Mouse (Mus musculus): Measurements from ENCODE around the gene Tctn1. TPM values are rescaled to one million over a fixed set of nuclear protein-coding genes. Genes with fewer than 3 reads are reported as not detected.

The Tctn1 gene
- polyA plus RNA-seq, 1 experiment from 2014 or later = 6.5 TPM

DNA sequence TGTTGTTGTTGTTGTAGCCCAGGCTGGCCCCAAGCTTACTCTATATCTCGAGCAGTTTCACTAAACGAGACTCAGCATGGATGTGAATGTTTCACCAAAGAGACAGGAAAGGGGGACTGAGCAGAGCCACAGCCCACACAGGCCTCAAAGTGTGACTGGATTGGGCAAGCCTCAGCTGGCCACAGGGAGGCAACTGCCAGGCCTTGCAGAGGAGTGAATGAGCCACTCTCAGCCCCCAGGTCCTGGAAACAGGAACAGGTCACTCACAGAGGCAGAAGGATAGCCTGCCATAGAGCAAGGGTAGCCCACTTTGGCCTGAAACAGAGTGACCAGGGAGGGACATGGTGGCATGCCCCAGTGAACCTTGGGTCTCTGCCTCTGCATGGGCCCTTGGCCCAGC is 60.1 kb downstream of the Tctn1 start:
- H3K36me3 ChIP-seq (replicated peaks; ENCODE audit: control insufficient read depth, insufficient read depth) = no peaks in the 10 kb centered on the region
- H3K27ac ChIP-seq = no peak overlapping the region
- ATAC-seq (ENCODE audit: low FRiP score) (no peak), DNase-seq (ENCODE audit: low spot score) (no peak)
- H3K9me3 ChIP-seq (ENCODE audit: control insufficient read depth, low read length) = no peaks in the 10 kb centered on the region
- H3K4me3 ChIP-seq (replicated peaks; ENCODE audit: low read length) = no peak overlapping the region
- H3K9ac ChIP-seq = no peak overlapping the region
- H3K4me2 ChIP-seq (replicated peaks) = no peak overlapping the region
- no peaks in the 10 kb centered on the region for H3K27me3 ChIP-seq (ENCODE audit: control insufficient read depth, insufficient read depth, low read length)
- WGBS = 81% methylated on average over 2 of the region's 2 CpGs
- H3K4me1 ChIP-seq (replicated peaks; ENCODE audit: control insufficient read depth, insufficient read depth, low read length) = no peaks in the 10 kb centered on the region

DNA sequence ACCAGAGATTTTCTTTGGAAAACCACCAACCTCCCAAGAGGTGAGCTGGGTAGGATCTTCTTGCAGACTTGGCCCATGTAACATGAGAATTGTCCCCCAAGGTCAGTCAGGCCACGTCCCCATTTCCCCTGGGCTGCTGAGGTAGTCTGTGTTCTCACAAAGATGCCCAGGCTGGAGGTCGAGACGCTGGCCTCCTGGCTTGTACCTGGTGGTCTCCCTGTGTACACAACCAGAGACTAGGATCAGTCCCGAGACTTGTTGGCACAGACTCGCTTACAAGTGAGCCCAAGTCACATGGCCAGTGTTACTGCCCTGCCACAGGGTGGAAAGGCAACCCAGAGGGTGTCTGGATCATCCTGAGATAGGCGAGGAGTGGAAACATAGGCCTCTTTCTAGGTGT is 62.4 kb downstream of the Tctn1 start:
- WGBS = 90% methylated on average over 6 of the region's 6 CpGs
- Histone ChIP-seq H3K4me2 (replicated peaks) (no peak overlapping the region), H3K36me3 (replicated peaks; ENCODE audit: control insufficient read depth, insufficient read depth) (no peaks in the 10 kb centered on the region), H3K4me3 (replicated peaks; ENCODE audit: low read length) (no peak overlapping the region), H3K27ac (no peak overlapping the region), H3K27me3 (ENCODE audit: control insufficient read depth, insufficient read depth, low read length) (no peaks in the 10 kb centered on the region), H3K4me1 (replicated peaks; ENCODE audit: control insufficient read depth, insufficient read depth, low read length) (no peaks in the 10 kb centered on the region), H3K9ac (no peak overlapping the region), H3K9me3 (ENCODE audit: control insufficient read depth, low read length) (no peaks in the 10 kb centered on the region)
- ATAC-seq (ENCODE audit: low FRiP score) (no peak), DNase-seq (ENCODE audit: low spot score) (no peak)

DNA sequence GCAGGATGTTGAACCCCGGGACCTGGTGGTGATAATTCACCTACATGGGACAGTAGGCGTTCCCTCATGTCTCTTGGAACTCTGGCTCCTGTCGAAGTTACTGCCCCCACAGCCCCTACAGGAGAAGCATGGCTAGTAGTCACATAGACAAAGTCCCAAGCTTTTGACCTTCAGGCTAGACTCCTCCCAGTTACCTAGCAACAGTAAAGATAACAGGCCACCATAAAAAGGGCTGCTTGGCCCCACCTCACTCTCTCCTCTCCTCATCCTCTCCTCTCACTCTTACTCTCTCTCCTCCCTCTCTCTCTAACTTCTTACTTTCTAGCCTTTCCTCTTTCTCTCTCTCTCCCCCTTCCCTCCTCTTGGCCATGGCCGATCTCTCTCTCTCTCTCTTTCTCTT is 63.4 kb downstream of the Tctn1 start:
- ATAC-seq (ENCODE audit: low FRiP score) = no peak
- H3K4me2 ChIP-seq (replicated peaks) = no peak overlapping the region
- H3K9me3 ChIP-seq (ENCODE audit: control insufficient read depth, low read length) = no peaks in the 10 kb centered on the region
- WGBS = 93% methylated on average over 4 of the region's 4 CpGs
- H3K9ac ChIP-seq = no peak overlapping the region
- H3K27ac ChIP-seq = no peak overlapping the region
- H3K4me3 ChIP-seq (replicated peaks; ENCODE audit: low read length) = no peak overlapping the region
- no peaks in the 10 kb centered on the region for H3K27me3 ChIP-seq (ENCODE audit: control insufficient read depth, insufficient read depth, low read length)
- no peak for DNase-seq (ENCODE audit: low spot score)
- H3K4me1 ChIP-seq (replicated peaks; ENCODE audit: control insufficient read depth, insufficient read depth, low read length) = no peaks in the 10 kb centered on the region
- H3K36me3 ChIP-seq (replicated peaks; ENCODE audit: control insufficient read depth, insufficient read depth) = no peaks in the 10 kb centered on the region

DNA sequence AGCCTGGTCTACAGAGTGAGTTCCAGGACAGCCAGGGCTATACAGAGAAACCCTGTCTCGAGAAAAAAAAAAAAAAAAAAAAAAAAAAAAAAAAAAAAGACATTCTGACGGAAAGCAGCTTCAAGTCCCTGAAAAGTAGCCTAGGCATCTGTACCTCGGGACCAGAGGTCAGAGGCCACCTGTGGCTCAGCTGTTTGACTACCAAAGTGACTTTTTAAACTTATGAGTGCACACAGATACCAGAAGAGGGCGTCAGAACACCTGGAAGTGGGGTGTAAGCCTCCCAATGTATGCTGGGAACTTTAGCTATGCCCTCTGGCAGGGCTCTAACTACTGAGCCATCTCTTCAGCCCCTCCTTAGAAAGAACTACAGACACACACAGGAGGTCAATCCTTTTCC is 71.9 kb downstream of the Tctn1 start:
- no peak overlapping the region for H3K9ac ChIP-seq
- no peaks in the 10 kb centered on the region for H3K4me1 ChIP-seq (replicated peaks; ENCODE audit: control insufficient read depth, insufficient read depth, low read length)
- no peaks in the 10 kb centered on the region for H3K36me3 ChIP-seq (replicated peaks; ENCODE audit: control insufficient read depth, insufficient read depth)
- WGBS = 59% methylated on average over 3 of the region's 4 CpGs
- no peak overlapping the region for H3K4me2 ChIP-seq (replicated peaks)
- H3K27ac ChIP-seq = no peak overlapping the region
- no peak for ATAC-seq (ENCODE audit: low FRiP score)
- DNase-seq (ENCODE audit: low spot score) = no peak
- no peaks in the 10 kb centered on the region for H3K9me3 ChIP-seq (ENCODE audit: control insufficient read depth, low read length)
- no peak overlapping the region for H3K4me3 ChIP-seq (replicated peaks; ENCODE audit: low read length)
- H3K27me3 ChIP-seq (ENCODE audit: control insufficient read depth, insufficient read depth, low read length) = no peaks in the 10 kb centered on the region

DNA sequence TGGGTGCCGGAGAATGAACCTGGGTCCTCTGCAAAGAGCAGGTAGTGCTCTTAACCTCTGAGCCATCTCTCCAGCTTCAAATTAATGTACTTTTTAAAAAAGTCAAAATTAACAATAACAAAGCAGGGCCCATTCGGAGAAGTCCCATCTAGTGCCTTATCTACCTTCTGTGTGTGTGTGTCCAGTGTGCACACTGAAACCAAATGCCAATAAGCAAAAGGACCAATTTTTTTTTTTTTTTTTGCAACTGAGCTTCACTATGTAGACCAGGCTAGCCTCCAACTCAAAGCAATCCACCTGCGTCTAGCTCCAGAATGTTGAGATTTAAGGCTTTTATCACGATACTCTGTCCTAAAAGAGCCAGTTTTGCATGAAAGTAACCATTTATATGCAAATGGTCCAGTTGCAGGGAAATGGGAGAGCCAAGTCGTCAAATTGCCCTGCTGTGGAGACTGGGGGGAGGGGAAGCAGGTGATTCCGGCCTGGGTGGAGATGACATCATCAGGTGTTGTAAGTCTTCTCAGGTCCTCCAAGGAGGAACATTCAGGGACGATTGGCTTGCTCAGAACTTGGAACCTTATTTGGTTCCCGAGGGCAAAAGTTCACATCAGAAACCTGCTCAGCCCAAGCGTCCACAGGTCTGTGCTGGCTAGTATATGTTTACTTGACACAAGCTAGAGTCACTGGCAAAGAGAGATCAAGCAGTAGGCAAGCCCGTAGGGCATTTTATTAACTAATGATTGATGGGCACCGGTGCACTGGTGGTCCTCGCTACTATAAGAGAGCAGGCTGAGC is 72.8 kb downstream of the Tctn1 start:
- ATAC-seq (ENCODE audit: low FRiP score) (no peak), DNase-seq (ENCODE audit: low spot score) (no peak)
- Histone ChIP-seq H3K4me2 (replicated peaks) (no peak overlapping the region), H3K27me3 (ENCODE audit: control insufficient read depth, insufficient read depth, low read length) (no peaks in the 10 kb centered on the region), H3K9me3 (ENCODE audit: control insufficient read depth, low read length) (no peaks in the 10 kb centered on the region), H3K4me3 (replicated peaks; ENCODE audit: low read length) (no peak overlapping the region), H3K36me3 (replicated peaks; ENCODE audit: control insufficient read depth, insufficient read depth) (no peaks in the 10 kb centered on the region), H3K4me1 (replicated peaks; ENCODE audit: control insufficient read depth, insufficient read depth, low read length) (no peaks in the 10 kb centered on the region), H3K27ac (no peak overlapping the region), H3K9ac (no peak overlapping the region)
- WGBS = 65% methylated on average over 12 of the region's 12 CpGs

DNA sequence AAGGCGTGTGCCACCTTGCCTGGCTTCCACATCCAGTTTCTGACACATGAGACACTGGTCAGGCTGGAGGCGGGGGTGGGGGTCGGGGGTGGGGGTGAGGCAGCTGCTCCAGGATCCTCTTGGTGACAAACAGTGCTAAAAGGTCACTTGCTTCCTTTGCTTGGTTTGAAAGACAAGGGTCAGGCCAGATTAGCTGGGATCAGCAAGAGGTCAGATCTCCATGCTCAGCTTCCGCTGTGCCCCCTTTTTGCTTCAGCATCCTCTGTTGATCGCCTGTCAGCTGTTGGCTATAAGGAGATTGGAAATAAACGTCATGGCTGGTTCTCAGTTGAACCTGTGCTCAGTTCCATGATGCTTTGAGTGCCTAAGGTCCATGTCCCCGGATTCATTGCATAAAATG is 73.8 kb downstream of the Tctn1 start:
- no peak overlapping the region for H3K4me3 ChIP-seq (replicated peaks; ENCODE audit: low read length)
- H3K4me1 ChIP-seq (replicated peaks; ENCODE audit: control insufficient read depth, insufficient read depth, low read length) = no peaks in the 10 kb centered on the region
- no peak overlapping the region for H3K27ac ChIP-seq
- no peak overlapping the region for H3K4me2 ChIP-seq (replicated peaks)
- WGBS = 45% methylated on average over 7 of the region's 7 CpGs
- no peaks in the 10 kb centered on the region for H3K27me3 ChIP-seq (ENCODE audit: control insufficient read depth, insufficient read depth, low read length)
- no peaks in the 10 kb centered on the region for H3K9me3 ChIP-seq (ENCODE audit: control insufficient read depth, low read length)
- H3K36me3 ChIP-seq (replicated peaks; ENCODE audit: control insufficient read depth, insufficient read depth) = no peaks in the 10 kb centered on the region
- ATAC-seq (ENCODE audit: low FRiP score) (no peak), DNase-seq (ENCODE audit: low spot score) (no peak)
- H3K9ac ChIP-seq = no peak overlapping the region

DNA sequence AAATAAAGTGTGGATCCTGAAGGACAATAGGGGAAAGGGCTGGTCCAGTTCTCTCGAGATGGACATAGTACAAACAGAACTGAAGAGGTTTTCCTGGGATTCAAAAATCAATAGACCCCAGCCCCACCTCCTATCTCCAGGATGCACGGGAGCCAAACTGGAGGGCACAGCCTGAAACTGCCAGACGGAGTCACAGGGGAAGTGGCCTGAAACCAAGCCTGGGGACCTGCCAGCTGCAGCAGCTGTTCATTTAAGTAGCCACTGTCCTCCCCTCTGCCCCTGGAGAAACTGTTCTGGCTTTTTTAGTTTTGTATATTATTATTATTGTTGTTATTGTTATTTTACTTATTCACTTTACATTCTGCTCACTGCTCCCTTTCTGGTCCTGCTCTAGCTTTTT is 75.1 kb downstream of the Tctn1 start:
- ATAC-seq (ENCODE audit: low FRiP score) = no peak
- Histone ChIP-seq H3K4me2 (replicated peaks) (no peak overlapping the region), H3K4me3 (replicated peaks; ENCODE audit: low read length) (no peak overlapping the region)

More for the DNA sequence above, 75.1 kb downstream of the Tctn1 start:
- DNase-seq (ENCODE audit: low spot score) = no peak
- Histone ChIP-seq H3K36me3 (replicated peaks; ENCODE audit: control insufficient read depth, insufficient read depth) (no peaks in the 10 kb centered on the region), H3K4me1 (replicated peaks; ENCODE audit: control insufficient read depth, insufficient read depth, low read length) (no peaks in the 10 kb centered on the region), H3K27ac (no peak overlapping the region), H3K9me3 (ENCODE audit: control insufficient read depth, low read length) (no peaks in the 10 kb centered on the region), H3K27me3 (ENCODE audit: control insufficient read depth, insufficient read depth, low read length) (no peaks in the 10 kb centered on the region), H3K9ac (no peak overlapping the region)
- WGBS = 63% methylated on average over 3 of the region's 3 CpGs

Other genes with a start within 250 kb of the Tctn1 start
- gene Cux2, start 214.4 kb downstream of the Tctn1 start, polyA plus RNA-seq (2014; fragmentation: Nextera tagmentation; extraction: Ambion mirVana) = 25.5 and 28.1 TPM in 2 replicates
- 0.80 and 0.86 TPM in 2 replicates for gene Myl2, start 163.5 kb downstream of the Tctn1 start, polyA plus RNA-seq (2014; fragmentation: Nextera tagmentation; extraction: Ambion mirVana)
- 0.23 TPM in 1 of 2 replicates, not detected in the other for gene Ccdc63, start 123.6 kb downstream of the Tctn1 start, polyA plus RNA-seq (2014; fragmentation: Nextera tagmentation; extraction: Ambion mirVana)
- gene Ppp1cc, start 106.2 kb downstream of the Tctn1 start, polyA plus RNA-seq (2014; fragmentation: Nextera tagmentation; extraction: Ambion mirVana) = 200 and 229 TPM in 2 replicates
- 1.2 and 1.5 TPM in 2 replicates for gene Hvcn1, start 57.7 kb downstream of the Tctn1 start, polyA plus RNA-seq (2014; fragmentation: Nextera tagmentation; extraction: Ambion mirVana)
- gene Pptc7, start 19.9 kb upstream of the Tctn1 start, polyA plus RNA-seq (2014; fragmentation: Nextera tagmentation; extraction: Ambion mirVana) = 8.4 and 8.5 TPM in 2 replicates
- 15.5 and 16.2 TPM in 2 replicates for gene Rad9b, start 89.8 kb upstream of the Tctn1 start, polyA plus RNA-seq (2014; fragmentation: Nextera tagmentation; extraction: Ambion mirVana)
- 342 and 352 TPM in 2 replicates for gene Vps29, start 89.9 kb upstream of the Tctn1 start, polyA plus RNA-seq (2014; fragmentation: Nextera tagmentation; extraction: Ambion mirVana)
- gene Gpn3, start 107.4 kb upstream of the Tctn1 start, polyA plus RNA-seq (2014; fragmentation: Nextera tagmentation; extraction: Ambion mirVana) = 38.9 and 42.0 TPM in 2 replicates
- gene Fam216a, start 107.9 kb upstream of the Tctn1 start, polyA plus RNA-seq (2014; fragmentation: Nextera tagmentation; extraction: Ambion mirVana) = 155 and 156 TPM in 2 replicates
- 57.1 and 62.5 TPM in 2 replicates for gene Arpc3, start 127.4 kb upstream of the Tctn1 start, polyA plus RNA-seq (2014; fragmentation: Nextera tagmentation; extraction: Ambion mirVana)
- gene Anapc7, start 157.2 kb upstream of the Tctn1 start, polyA plus RNA-seq (2014; fragmentation: Nextera tagmentation; extraction: Ambion mirVana) = 27.2 and 28.8 TPM in 2 replicates
- gene Atp2a2, start 237.8 kb upstream of the Tctn1 start, polyA plus RNA-seq (2014; fragmentation: Nextera tagmentation; extraction: Ambion mirVana) = 74.1 and 74.7 TPM in 2 replicates

Data from hindbrain, embryonic 14.5 days (tissue).